Mouse (Mus musculus): ENCODE data around the gene Lix1. TPM values are rescaled to one million over a fixed set of nuclear protein-coding genes. Genes with fewer than 3 reads are reported as not detected.
A peak's percentile ranks its signal among the peaks of the same experiment; 100 is the strongest.
"Not testable (repeated sequence)": the region's sequence is repeated elsewhere in the genome, so short reads cannot be mapped to it uniquely, and the experiment has no call there.

Lix1 gene
- polyA plus RNA-seq, 1 experiment from 2014 or later: 10.1 TPM

DNA sequence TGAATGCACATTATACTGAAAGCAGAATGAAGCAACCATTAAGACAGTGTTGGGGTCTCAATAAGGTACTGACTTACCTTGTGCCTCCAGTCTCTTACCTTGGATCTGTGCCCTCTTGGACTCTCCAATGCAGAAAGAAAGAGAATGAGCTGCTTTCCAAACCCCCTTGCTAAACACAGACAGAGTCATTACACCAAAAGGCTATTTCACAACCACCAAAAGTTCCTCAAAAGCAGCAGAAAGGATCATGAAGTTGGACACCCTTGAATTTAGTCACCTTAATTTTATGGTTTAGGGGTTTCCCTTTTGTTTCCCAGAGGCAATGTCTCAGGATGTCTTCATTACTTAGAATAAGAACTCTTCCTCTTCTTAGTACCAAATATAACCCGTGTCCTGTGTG lies 52.1 kb downstream of the Lix1 start:
- ATAC-seq (replicated peaks; ENCODE audit: low FRiP score, low read depth): no peak
- Histone ChIP-seq H3K9ac (ENCODE audit: low read depth, low read length) (no peak overlapping the region), H3K4me1 (replicated peaks; ENCODE audit: insufficient read depth, low read length) (no peaks in the 10 kb centered on the region), H3K9me3 (replicated peaks; ENCODE audit: low read length) (no peaks in the 10 kb centered on the region), H3K36me3 (ENCODE audit: insufficient read depth, low read length) (no peaks in the 10 kb centered on the region), H3K4me3 (replicated peaks; ENCODE audit: low read depth, low read length) (no peak overlapping the region), H3K27ac (no peak overlapping the region), H3K4me2 (ENCODE audit: low read length) (no peak overlapping the region), H3K27me3 (ENCODE audit: insufficient read depth, low read length) (no peaks in the 10 kb centered on the region)
- no peak for DNase-seq (ENCODE audit: low spot score)
- WGBS: 85% methylated on average over 1 of the region's 1 CpGs
- no peak for TF ChIP-seq CTCF (IDR thresholded peaks at IDR 0.05; ENCODE audit: low read depth)

DNA sequence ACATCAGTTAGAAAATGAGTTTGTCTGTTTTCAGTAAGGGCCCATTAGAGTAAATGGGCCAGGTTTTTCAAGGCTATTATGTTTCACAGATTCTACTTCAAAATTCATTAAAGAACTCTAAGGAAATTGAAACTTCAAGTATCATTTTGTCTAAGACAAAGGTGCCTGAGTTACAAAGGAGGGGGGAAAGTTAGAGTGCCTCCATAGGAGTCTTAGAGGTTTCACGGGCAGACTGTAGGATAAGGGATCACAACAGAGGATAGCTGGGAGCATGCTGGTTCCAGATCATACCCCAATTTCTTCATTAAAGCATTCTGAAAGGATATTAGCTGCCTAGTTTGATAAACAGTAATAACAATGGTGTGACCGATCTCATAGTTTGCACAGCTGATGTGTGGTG lies 83.3 kb downstream of the Lix1 start:
- Histone ChIP-seq H3K4me3 (replicated peaks; ENCODE audit: low read depth, low read length) (no peak overlapping the region), H3K36me3 (ENCODE audit: insufficient read depth, low read length) (no peaks in the 10 kb centered on the region), H3K27me3 (ENCODE audit: insufficient read depth, low read length) (no peaks in the 10 kb centered on the region), H3K4me2 (ENCODE audit: low read length) (no peak overlapping the region), H3K9ac (ENCODE audit: low read depth, low read length) (no peak overlapping the region), H3K9me3 (replicated peaks; ENCODE audit: low read length) (no peaks in the 10 kb centered on the region), H3K4me1 (replicated peaks; ENCODE audit: insufficient read depth, low read length) (no peaks in the 10 kb centered on the region; the same call in 1 of the 2 replicates), H3K27ac (no peak overlapping the region)
- TF ChIP-seq CTCF (IDR thresholded peaks at IDR 0.05; ENCODE audit: low read depth): no peak
- 49% methylated on average over 2 of the region's 2 CpGs for WGBS
- ATAC-seq (replicated peaks; ENCODE audit: low FRiP score, low read depth) (no peak), DNase-seq (ENCODE audit: low spot score) (peak; percentile 32)

DNA sequence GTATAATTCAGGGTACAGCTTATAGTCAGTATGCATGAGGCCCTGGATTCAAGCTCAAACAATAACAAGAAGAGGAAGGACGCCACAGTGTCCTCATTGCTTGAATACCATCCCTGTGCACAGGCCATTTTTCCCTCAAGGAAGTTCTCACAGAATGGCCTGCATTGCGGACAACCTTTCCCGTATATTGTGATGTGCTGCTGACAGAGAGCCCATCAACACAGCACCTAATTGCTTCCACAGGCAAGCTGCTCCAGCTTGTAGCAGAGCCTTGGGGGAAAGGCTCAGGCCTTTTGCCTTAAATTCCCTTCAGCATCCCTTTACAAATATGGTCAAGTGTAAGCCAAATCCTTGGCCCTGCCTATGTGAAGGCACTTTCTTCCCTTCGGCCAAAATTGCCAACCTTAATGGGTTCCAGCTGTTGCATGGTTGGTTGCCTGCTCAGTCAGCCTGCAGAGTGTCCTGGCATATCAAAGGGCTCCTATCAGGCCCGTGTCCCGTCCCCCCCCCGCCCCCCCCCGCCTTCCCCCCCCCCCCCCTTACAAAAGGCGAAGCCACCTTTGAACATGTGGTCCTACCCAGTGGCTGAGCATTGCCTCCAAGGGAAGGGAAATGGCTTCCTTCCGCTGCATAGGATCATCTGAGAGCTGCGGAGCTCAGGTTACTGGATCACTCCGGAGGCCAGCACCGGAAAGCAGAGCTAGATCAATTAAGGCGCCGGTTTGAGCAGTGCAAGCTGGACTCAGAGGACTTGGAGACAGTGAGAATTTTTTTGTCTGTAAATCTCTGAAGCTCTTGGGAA lies 88.5 kb downstream of the Lix1 start:
- no peak for TF ChIP-seq CTCF (IDR thresholded peaks at IDR 0.05; ENCODE audit: low read depth)
- DNase-seq (ENCODE audit: low spot score): peak; percentile 93
- Histone ChIP-seq H3K27ac (peak overlapping the region; percentile 65; the same call in 1 of the 2 replicates), H3K4me3 (replicated peaks; ENCODE audit: low read depth, low read length) (no peak overlapping the region), H3K27me3 (ENCODE audit: insufficient read depth, low read length) (no peaks in the 10 kb centered on the region), H3K9ac (ENCODE audit: low read depth, low read length) (no peak overlapping the region), H3K4me2 (ENCODE audit: low read length) (peak overlapping the region; percentile 35), H3K9me3 (replicated peaks; ENCODE audit: low read length) (no peaks in the 10 kb centered on the region), H3K4me1 (replicated peaks; ENCODE audit: insufficient read depth, low read length) (no peaks in the 10 kb centered on the region; the same call in 1 of the 2 replicates), H3K36me3 (ENCODE audit: insufficient read depth, low read length) (no peaks in the 10 kb centered on the region)
- WGBS: 16% methylated on average over 14 of the region's 15 CpGs
- ATAC-seq (replicated peaks; ENCODE audit: low FRiP score, low read depth): peak; percentile 95

DNA sequence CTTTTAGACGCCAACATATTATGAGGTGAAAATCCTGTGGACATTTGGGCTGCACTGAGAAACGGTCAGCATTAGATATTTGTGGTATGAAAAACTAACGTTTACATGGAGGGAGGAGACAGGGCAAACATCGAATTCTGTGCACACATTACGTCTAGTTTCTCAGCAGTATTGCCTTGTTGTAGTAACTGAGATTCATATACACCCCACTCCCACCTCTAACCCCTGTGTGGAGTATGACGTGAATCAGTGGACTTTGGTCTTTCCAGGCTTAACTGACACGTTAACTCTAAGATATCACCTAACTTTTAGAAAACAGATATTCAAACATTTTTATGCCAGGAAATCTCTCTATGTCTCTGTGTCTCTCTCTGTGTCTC lies 89.1 kb downstream of the Lix1 start:
- H3K4me2 ChIP-seq (ENCODE audit: low read length): peak overlapping the region; percentile 35
- DNase-seq (ENCODE audit: low spot score): no peak
- H3K4me3 ChIP-seq (replicated peaks; ENCODE audit: low read depth, low read length): no peak overlapping the region
- no peaks in the 10 kb centered on the region for H3K9me3 ChIP-seq (replicated peaks; ENCODE audit: low read length)
- WGBS: 16% methylated on average over 7 of the region's 7 CpGs
- ATAC-seq (replicated peaks; ENCODE audit: low FRiP score, low read depth): peak; percentile 74
- H3K36me3 ChIP-seq (ENCODE audit: insufficient read depth, low read length): no peaks in the 10 kb centered on the region
- no peaks in the 10 kb centered on the region for H3K27me3 ChIP-seq (ENCODE audit: insufficient read depth, low read length)
- TF ChIP-seq CTCF (IDR thresholded peaks at IDR 0.05; ENCODE audit: low read depth): no peak
- peak overlapping the region; percentile 65; the same call in 1 of the 2 replicates for H3K27ac ChIP-seq
- H3K4me1 ChIP-seq (replicated peaks; ENCODE audit: insufficient read depth, low read length): no peaks in the 10 kb centered on the region; the same call in 1 of the 2 replicates
- no peak overlapping the region for H3K9ac ChIP-seq (ENCODE audit: low read depth, low read length)

DNA sequence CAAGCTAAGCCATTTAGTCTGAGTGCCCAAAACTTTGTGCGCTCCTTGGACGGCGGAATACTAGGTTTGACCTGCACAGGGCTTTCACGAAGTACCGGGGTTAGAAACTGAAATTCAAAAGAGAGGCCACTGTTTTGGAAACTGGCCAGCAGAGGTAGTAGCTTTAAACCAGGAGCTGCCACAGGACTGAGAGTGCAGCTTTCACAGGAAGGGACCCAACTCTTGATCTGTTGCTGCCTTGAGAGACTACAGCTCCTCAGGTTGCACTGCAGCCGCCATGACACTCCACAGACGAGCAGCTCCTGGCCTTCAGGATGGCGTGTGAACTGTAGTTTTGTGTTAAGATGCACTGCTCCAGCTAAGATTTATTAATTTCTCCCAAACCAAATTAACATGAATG lies 89.6 kb downstream of the Lix1 start:
- Histone ChIP-seq H3K27me3 (ENCODE audit: insufficient read depth, low read length) (no peaks in the 10 kb centered on the region), H3K36me3 (ENCODE audit: insufficient read depth, low read length) (no peaks in the 10 kb centered on the region), H3K9ac (ENCODE audit: low read depth, low read length) (no peak overlapping the region), H3K9me3 (replicated peaks; ENCODE audit: low read length) (no peaks in the 10 kb centered on the region), H3K4me3 (replicated peaks; ENCODE audit: low read depth, low read length) (no peak overlapping the region), H3K27ac (0 out of 2 replicates have a peak overlapping the region, but pooled peaks have one; percentile 13), H3K4me1 (replicated peaks; ENCODE audit: insufficient read depth, low read length) (no peaks in the 10 kb centered on the region; the same call in 1 of the 2 replicates), H3K4me2 (ENCODE audit: low read length) (no peak overlapping the region)
- TF ChIP-seq CTCF (IDR thresholded peaks at IDR 0.05; ENCODE audit: low read depth): no peak
- WGBS: 60% methylated on average over 8 of the region's 8 CpGs
- DNase-seq (ENCODE audit: low spot score): no peak
- ATAC-seq (replicated peaks; ENCODE audit: low FRiP score, low read depth): no peak

DNA sequence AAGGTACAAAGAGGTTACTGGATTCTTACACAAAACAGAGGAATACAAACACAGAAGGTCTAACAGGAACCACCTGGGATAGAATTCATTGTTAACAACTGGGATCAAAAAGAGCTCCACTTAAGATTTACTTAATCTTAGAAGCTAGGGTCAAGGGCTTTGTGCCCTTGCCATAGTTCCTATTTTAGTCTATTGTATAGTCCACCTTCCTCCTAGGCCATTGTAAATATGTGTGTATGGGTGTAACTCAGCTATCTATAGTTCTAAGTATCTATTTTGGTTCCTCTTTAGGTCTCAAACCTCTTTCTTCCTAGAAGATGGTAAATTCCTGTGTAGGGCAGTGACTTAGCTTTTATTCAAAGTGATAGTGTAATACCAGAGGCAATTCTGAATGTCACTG lies 93.8 kb downstream of the Lix1 start:
- not testable (repeated sequence) for H3K4me3 ChIP-seq (replicated peaks; ENCODE audit: low read depth, low read length); H3K9me3 ChIP-seq (replicated peaks; ENCODE audit: low read length); DNase-seq (ENCODE audit: low spot score); H3K36me3 ChIP-seq (ENCODE audit: insufficient read depth, low read length); H3K4me1 ChIP-seq (replicated peaks; ENCODE audit: insufficient read depth, low read length); H3K4me2 ChIP-seq (ENCODE audit: low read length); H3K9ac ChIP-seq (ENCODE audit: low read depth, low read length); H3K27ac ChIP-seq; H3K27me3 ChIP-seq (ENCODE audit: insufficient read depth, low read length); ATAC-seq (replicated peaks; ENCODE audit: low FRiP score, low read depth)
